7 mouse cellular contexts compared by ENCODE assay signal in genomic region chr13:52929209-52930171, GRCm38 (mm10). TPM values are rescaled to one million over a fixed set of nuclear protein-coding genes. Genes with fewer than 3 reads are reported as not detected.
DNase-seq lines count a peak whose midpoint lies in the region; ATAC-seq lines count a peak whose summit lies in the region.

Auh (minus strand) TSS chr13:52929681.

- WGBS in intestine, embryonic 15.5 days, result under 1% methylated on average over 63 of the region's 63 CpGs
- under 1% methylated on average over 63 of the region's 63 CpGs for WGBS in limb, embryonic 10.5 days
- WGBS in midbrain, embryonic 13.5 days, result under 1% methylated on average over 63 of the region's 63 CpGs

- H3K27ac ChIP-seq in intestine, embryonic 15.5 days, result peak within 1 kb of the TSS; percentile 81
- H3K27ac ChIP-seq in limb, embryonic 10.5 days, result peak within 1 kb of the TSS; percentile 91
- peak within 1 kb of the TSS; percentile 88 for H3K27ac ChIP-seq in midbrain, embryonic 13.5 days

- peak within 1 kb of the TSS; percentile 97 for H3K4me3 ChIP-seq in intestine, embryonic 15.5 days (replicated peaks)
- peak within 1 kb of the TSS; percentile 88 for H3K4me3 ChIP-seq in limb, embryonic 10.5 days
- H3K4me3 ChIP-seq in midbrain, embryonic 13.5 days (replicated peaks), result peak within 1 kb of the TSS; percentile 86

- peak within 1 kb of the TSS; percentile 88 for H3K9ac ChIP-seq in intestine, embryonic 15.5 days
- peak within 1 kb of the TSS; percentile 81 for H3K9ac ChIP-seq in midbrain, embryonic 13.5 days (replicated peaks)

- peak; percentile 92 for DNase-seq in adrenal gland, adult 2 months
- peak; percentile 97 for DNase-seq in embryo, embryonic 11 days
- peak; percentile 73 to 86 for DNase-seq in gastrocnemius, postnatal 36 days
- peak; percentile 94 for DNase-seq in limb, embryonic 10.5 days (ENCODE audit: low spot score)
- peak; percentile 84 for DNase-seq in spleen, adult 12 weeks (ENCODE audit: low spot score)

- no peaks in the 10 kb centered on the region for H3K36me3 ChIP-seq in intestine, embryonic 15.5 days
- H3K36me3 ChIP-seq in limb, embryonic 10.5 days, result 0 out of 2 replicates have a peak, but pooled peaks cover 5% of the 10 kb centered on the region
- no peaks in the 10 kb centered on the region for H3K36me3 ChIP-seq in midbrain, embryonic 13.5 days

- no peaks in the 10 kb centered on the region for H3K27me3 ChIP-seq in intestine, embryonic 15.5 days (replicated peaks)
- H3K27me3 ChIP-seq in limb, embryonic 10.5 days (ENCODE audit: low read depth, poor library complexity, severe bottlenecking), result no peaks in the 10 kb centered on the region
- peaks cover 4% of the 10 kb centered on the region; the same call in 1 of the 2 replicates for H3K27me3 ChIP-seq in midbrain, embryonic 13.5 days

- H3K4me2 ChIP-seq in intestine, embryonic 15.5 days (replicated peaks), result peak within 1 kb of the TSS; percentile 65
- peak within 1 kb of the TSS; percentile 64 for H3K4me2 ChIP-seq in midbrain, embryonic 13.5 days (replicated peaks)

- intact Hi-C loops in gastrocnemius, postnatal 36 days (cut with DNase I), result no loop called here

- peak; percentile 99 for ATAC-seq in intestine, embryonic 15.5 days
- peak; percentile 96 for ATAC-seq in midbrain, embryonic 13.5 days

- H3K4me1 ChIP-seq in intestine, embryonic 15.5 days (replicated peaks), result peaks cover 13% of the 10 kb centered on the region
- peaks cover 27% of the 10 kb centered on the region for H3K4me1 ChIP-seq in limb, embryonic 10.5 days
- H3K4me1 ChIP-seq in midbrain, embryonic 13.5 days (replicated peaks), result peaks cover 24% of the 10 kb centered on the region

- no peaks in the 10 kb centered on the region for H3K9me3 ChIP-seq in intestine, embryonic 15.5 days
- no peaks in the 10 kb centered on the region for H3K9me3 ChIP-seq in limb, embryonic 10.5 days (replicated peaks)
- H3K9me3 ChIP-seq in midbrain, embryonic 13.5 days, result no peaks in the 10 kb centered on the region

RNA-seq across cellular contexts. Expression of gene Auh, which starts in this region (rescaled TPM):
- 100 to 1,000 TPM; 119 to 135 TPM for total RNA-seq in adrenal gland, adult 2 months (2021)
- polyA plus RNA-seq in adrenal gland, adult 2 months (2012; rRNA removed), result 28.9 and 36.9 TPM in 2 replicates
- 10 to 100 TPM; 61.5 to 70.2 TPM for total RNA-seq in gastrocnemius, postnatal 36 days (2021)
- 41.8 and 46.8 TPM in 2 replicates for polyA plus RNA-seq in intestine, embryonic 15.5 days (2015; fragmentation: Nextera tagmentation; extraction: Ambion mirVana)
- 34.2 and 35.0 TPM in 2 replicates for polyA plus RNA-seq in limb, embryonic 10.5 days (2016; fragmentation: Nextera tagmentation; extraction: Ambion mirVana)
- polyA plus RNA-seq in midbrain, embryonic 13.5 days (2015; fragmentation: Nextera tagmentation; extraction: Ambion mirVana), result 57.1 and 58.4 TPM in 2 replicates

Comparison
In these comparisons a context has a peak if more than half of its experiments do, and no peak if none do; other contexts are left out.
1. Peak in every context shown above with its lines: DNase-seq, ATAC-seq, H3K4me3 ChIP-seq and H3K27ac ChIP-seq.